Mouse (Mus musculus) thymus, postnatal 14 days (tissue): Measurements from ENCODE around the gene Cfap73.
A peak's percentile ranks its signal among the peaks of the same experiment; 100 is the strongest.

Experiments
- DNase-seq: peaks from one replicate; pipeline ENCODE4 v3.0.0; 2021

The Cfap73 gene

GRCm38 (mm10) chr5:120611416-120611815 is 22.6 kb downstream of the Cfap73 start:
- no peak for DNase-seq

GRCm38 (mm10) chr5:120610906-120611305 is 23.1 kb downstream of the Cfap73 start:
- no peak for DNase-seq

- no peak for DNase-seq
Observed at GRCm38 (mm10) chr5:120609246-120609775, 24.7 kb downstream of the Cfap73 start.

- no peak for DNase-seq
Observed at GRCm38 (mm10) chr5:120607335-120607734, 26.7 kb downstream of the Cfap73 start.

DNA sequence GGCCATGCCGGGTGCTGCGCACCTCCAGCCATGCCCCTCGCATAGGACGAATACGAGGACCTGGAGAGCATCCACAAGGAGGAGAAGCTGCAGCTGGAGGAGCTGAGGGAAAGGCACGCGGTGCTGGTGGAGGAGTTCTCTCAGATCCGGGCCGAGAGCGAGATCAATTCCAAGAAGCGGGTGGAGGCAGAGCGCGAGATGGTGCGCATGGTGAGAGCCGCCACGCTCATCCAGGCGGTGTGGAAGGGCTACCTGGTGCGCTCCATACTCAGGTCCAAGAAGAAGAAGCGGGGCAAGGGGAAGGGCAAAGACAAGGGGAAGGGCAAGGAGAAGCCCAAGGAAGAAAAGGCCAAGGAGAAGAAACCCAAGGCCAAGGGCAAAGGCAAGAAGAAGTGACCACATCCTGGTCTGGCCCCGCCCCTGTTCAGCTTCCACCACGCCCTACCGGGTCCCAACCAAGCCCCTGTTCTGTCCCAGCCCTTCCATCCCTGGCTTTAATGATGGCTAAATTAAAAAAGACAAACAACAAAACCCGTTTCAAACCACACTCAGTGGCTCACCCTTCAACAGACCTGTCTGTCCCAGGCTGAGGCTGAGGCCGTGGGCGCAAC is 27.3 kb downstream of the Cfap73 start:
- no peak for DNase-seq

DNA sequence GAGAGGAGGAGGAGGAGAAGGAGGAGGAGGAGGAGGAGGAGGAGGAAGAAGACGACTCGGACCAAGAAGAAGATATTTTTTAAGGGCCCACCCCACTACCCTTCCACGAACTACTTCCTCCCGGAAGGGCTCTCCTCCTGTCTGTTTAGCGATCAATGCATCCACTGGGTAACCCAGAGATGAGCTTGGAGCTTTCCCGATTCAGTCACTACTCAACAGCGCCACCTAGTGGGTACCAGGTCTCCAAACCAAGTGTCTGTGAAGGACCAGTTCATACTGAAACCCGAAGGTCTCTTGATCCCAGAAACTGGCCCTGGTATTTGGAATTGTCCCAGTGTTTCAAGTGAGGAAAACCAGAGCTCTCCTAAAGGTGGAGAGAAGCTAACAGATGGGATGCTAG is 28.3 kb downstream of the Cfap73 start:
- peak; percentile 89 for DNase-seq

DNA sequence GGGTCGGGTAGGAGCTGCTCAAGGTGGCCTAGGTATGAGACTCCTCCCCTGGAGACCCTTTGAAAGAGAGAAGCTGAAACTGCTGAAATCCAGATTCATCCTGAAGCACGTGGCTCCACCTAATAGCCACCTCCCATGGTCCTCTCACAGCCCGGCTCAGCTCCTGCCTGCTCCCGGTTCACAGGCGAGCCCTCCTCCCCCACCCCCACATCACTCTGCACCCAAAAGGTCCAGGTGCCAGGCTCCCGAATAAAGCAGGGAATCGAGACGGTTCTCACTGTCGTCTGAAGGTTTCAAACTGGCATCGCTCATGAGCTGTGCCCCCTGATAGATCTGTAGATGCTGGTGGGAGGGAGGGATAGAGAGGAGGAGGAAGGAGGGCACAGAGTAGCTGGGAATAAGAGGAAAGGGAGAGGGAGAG is 28.8 kb downstream of the Cfap73 start:
- no peak for DNase-seq

DNA sequence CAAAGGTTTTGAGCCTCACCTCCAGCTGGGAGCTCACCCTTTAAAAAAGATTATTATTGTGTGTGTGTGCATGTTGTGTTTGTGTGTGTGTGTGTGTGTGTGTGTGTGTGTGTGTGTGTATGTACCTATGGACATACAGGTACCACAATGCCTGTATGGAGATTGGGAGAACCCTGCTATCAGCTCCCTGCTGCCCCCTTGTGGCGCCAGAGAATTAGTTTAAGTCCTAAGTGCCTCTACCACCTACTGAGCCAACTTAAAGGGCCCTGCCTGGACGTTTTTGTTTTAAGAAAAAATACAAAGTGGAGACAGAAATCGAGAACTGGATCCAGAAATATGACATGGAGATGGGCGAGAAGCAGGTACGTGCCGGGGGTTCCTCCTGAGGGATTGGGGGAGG is 29.2 kb downstream of the Cfap73 start:
- DNase-seq = peak; percentile 90

- DNase-seq = no peak
Observed at GRCm38 (mm10) chr5:120603515-120603914, 30.5 kb downstream of the Cfap73 start.

DNA sequence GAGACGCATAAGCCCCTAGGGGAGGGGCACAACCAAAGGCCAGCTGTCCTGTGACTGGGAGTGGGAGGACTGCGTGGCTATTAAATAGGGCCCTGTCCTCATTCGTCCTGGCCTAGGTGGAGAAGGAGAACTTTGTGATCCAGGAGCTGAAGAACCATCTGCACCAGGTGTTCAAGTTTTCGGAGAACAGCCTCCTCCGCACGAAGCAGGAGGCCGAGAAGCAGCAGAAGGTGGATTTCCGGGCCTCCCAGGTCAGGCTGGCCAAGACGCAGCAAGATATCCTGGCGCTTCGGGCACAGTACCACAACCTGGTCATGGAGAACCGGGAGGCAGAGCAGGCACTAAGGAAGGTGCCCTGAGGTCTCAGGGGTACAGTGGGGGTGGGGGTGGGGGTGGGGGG is 31.8 kb downstream of the Cfap73 start:
- no peak for DNase-seq

DNA sequence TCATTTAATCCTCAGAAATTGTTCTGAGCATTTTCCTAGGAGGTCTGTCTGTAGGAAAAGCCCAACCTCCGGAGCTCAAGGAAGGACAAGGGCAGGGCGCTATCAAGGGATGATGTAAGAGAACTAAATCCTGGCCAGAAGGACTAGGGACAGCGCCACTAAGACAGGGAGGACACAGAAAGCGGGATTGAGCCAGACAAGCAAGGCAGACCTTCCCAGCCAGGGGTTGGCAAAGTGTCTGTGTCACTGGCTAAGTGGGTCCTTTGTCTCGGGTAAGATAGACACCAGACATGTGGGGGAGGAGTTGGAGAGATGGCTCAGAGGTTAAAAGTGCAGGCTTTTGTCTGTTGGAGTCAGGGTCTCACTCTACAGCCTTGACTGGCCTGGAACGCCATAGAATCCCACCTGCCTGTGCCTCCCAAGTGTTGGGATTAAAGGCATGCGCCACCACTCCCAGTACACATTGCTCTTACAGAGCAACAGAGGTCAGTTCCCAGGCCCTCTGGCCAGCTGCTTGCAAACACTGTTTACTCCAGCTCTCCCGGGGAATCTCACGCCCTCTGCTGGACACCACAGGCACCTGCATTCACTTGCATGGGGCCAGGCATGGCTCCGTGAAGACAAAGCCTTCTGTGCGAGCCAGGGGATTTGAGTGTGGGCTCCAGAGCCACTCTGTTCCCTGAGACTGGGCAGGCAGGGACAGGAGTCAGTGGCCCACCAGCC is 32.9 kb downstream of the Cfap73 start:
- DNase-seq = peak; percentile 38

- DNase-seq = no peak
Observed at GRCm38 (mm10) chr5:120599625-120600024, 34.4 kb downstream of the Cfap73 start.

DNA sequence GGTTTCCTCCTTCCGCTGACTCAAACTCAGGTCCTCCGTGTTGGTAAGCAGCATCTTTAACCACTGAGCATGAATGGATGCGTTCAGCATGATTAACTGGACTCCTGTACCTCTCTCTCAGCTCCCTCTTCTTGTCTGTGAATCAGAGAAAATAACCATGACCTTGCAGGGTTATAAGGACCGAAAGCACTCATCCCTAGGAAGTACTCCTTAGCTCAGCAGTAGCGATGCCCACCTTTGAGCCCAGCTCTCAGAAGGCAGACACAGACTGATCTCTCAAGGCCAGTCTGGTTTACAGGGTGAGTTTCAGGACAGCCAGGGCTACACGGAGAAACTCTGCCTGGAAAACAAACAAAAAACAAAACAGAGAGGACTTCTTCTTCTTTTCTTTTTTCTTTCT is 39.5 kb downstream of the Cfap73 start:
- DNase-seq = no peak

DNA sequence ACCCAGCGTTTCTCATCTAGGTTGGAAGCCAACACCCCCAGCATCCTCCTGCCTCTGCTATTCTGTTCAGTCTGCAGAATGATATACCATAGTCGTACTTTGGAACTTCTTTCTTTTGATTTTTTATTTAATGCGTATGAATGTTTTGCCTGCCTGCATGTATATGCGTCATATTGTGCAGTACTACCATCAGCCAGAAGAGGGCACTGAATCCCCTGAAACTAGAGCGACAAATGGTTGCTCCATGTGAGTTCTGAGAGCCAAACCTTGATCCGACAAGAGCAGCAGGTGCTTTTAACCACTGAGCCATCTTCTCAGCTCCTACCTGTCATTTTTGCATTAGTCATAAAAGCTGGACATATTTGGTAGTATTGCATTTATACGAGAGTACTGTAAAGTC is 41.9 kb downstream of the Cfap73 start:
- no peak for DNase-seq

DNA sequence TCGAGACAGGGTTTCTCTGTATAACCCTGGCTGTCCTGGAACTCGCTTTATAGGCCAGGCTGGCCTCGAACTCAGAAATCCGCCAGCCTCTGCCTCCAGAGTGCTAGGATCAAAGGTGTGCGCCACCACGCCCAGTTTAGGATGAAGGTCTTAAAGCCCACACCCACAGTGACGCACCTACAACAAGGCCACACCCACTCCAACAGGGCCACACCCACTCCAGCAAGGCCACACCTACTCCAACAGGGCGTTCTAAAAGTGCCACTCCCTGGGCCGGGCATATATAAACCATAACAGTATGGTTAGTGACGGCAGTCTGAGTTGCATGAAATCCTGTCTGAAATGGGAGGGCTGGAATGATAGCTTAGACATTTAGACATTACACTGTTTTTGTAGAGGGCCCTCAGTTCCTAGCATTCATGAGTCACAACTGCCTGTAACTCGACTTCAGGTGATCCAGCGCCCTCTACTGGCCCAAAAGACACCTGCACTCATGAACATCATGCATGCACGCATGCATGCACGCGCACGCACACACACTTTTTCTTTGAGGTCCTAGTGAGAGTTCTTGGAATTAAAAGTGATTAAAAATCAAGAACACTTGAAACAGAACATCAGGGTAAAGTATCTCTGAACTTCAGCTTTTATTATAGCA is 43.6 kb downstream of the Cfap73 start:
- peak; percentile 51 for DNase-seq

DNA sequence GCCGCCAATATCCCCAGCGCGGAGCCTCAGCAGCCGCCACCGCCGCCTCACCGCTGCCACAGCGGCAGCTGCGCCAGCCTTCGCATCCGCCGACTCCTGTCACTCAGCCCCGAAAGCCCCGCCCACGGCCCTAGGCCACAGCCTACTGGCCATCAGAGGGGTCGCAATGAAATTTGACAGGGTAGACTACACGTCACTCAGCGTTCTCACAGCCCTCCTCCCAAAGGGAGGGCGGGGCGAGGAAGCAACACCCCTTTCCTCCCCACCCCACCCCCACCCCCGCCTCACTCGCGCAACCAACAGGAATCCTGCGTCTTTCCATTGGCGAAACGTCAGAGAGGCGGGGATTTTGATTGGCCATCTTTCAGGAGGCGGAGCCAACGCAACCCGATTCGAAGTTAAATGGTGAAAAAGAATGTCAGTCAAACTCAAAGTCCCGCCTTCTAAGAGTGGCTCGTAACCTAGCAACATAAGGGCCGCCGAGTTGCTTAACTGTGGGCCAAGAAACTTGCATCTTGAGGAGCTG is 45.4 kb downstream of the Cfap73 start, which contains the start of the genes Tpcn1 and Iqcd:
Tpcn1 (minus strand) TSS at position 105 of the 526 bp plus-strand sequence.
Iqcd (plus strand) TSS at position 448 of the 526 bp plus-strand sequence.
- peak; percentile 100 for DNase-seq

GRCm38 (mm10) chr5:120587940-120588568 is 46.0 kb downstream of the Cfap73 start:
- no peak for DNase-seq

DNA sequence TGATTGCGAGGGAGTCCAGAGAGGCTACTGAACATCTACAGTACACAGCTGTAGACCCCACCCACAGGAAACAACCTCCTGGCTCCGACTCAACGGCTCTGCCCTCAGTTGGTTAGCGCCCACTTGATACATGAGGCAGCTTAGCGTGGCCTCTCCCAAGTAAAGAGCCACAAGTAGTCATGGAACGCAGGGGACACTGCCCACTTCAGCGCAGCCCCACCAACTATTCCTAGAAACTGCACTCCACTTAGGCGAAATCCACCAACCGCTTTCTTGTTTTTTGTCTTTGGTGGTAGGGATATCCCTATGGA is 46.5 kb downstream of the Cfap73 start:
- peak; percentile 74 for DNase-seq

GRCm38 (mm10) chr5:120586741-120587615 is 47.1 kb downstream of the Cfap73 start:
- peak; percentile 46 for DNase-seq

DNA sequence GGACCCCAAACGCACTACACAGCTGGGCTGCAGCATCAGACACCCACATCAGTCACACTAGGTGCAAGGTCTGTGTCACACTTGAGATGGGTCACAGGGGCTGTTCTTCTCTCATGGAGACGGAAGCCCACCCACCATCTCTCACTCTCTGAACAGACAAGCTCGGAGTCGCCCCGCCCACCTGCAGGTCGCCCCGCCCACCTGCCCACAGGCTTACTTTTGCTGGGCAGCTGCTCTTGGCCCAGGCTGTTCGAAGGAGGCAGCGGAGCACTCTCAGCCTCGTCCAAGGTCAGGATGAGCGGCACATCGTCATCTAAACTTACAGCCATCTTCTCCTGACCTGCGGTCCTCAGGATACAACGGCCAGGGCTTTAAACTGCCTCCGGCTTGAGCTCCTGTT is 49.1 kb downstream of the Cfap73 start:
- DNase-seq = no peak

DNA sequence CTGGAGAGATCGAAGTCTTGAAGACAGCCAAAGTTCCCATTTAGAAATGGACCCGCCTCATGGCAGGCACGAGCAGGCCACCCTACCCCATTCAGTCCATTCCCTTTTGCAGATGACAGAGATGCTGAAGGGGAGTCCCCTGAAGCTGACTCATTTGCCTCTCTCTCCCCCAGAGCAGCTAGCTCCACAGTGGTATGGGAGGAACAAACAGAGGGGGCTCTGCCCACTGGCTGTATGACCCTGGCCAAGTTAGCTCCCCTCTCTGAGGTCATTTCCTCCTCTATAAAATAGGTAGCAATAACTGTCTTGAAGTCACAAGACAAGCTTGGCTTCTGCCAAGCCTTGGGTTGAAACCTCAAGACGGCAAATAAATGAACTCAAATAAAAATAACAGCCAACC is 50.5 kb downstream of the Cfap73 start:
- no peak for DNase-seq

DNA sequence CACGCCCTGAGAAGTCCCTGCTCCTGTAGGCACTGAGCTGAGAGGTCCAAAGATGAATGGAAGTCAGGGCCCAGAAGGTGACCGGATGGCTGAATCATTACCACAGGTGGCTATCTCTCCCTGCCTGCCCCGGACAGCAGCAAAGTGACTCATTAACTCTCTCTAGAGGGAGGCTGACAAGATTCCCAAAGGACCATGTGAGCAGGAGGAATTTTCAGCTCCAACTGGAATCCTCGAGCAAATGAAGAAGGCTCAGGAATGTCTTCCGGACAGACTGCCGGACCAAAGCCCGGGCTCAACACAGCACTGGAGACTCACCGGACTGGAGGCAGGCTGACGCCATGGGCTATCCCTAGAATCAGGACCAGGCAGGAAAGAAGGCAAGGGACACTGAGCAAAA is 52.0 kb downstream of the Cfap73 start:
- DNase-seq = no peak
